Mouse (Mus musculus): ENCODE results near the gene Arhgef10l.

- TF ChIP-seq POLR2A (IDR thresholded peaks at IDR 0.05; ENCODE audit: borderline replicate concordance, insufficient read depth, low read length): no peak
- TF ChIP-seq CTCF (IDR thresholded peaks at IDR 0.05; ENCODE audit: borderline replicate concordance, insufficient read depth, low read depth, low read length): no peak
Observed at GRCm38 (mm10) chr4:140566785-140567184, 99.0 kb downstream of the Arhgef10l start.
